Mouse (Mus musculus) forebrain, postnatal 0 days (tissue): Measurements from ENCODE around the gene Kcnh7. TPM values are rescaled to one million over a fixed set of nuclear protein-coding genes. Genes with fewer than 3 reads are reported as not detected.
A peak's percentile ranks its signal among the peaks of the same experiment; 100 is the strongest.

ENCODE experiments used
- ATAC-seq: fragments of 200-750 bp; cut with Nextera tagmentation; 2 replicates; pipeline ENCODE4 v1.8.0; 2017; ENCODE audit warnings: mild to moderate bottlenecking, moderate library complexity
- DNase-seq: peaks from one replicate; pipeline ENCODE4 v3.0.0-alpha.2; 2015
- H3K27ac ChIP-seq: fragments of 300-500 bp; sonication (generic); 2 replicates; pipeline ENCODE4 v1.5.1; 2014; ENCODE audit warnings: low read depth, mild to moderate bottlenecking, antibody characterized with exemption, low read length, moderate library complexity, mixed read lengths
- H3K27me3 ChIP-seq: fragments of 300-500 bp; sonication (generic); 2 replicates; pipeline ENCODE4 v1.6.1; 2014; ENCODE audit warnings: mild to moderate bottlenecking, low read length, mixed read lengths; ENCODE audit not compliant: insufficient read depth
- H3K36me3 ChIP-seq: fragments of 300-500 bp; sonication (generic); 2 replicates; pipeline ENCODE4 v1.6.1; 2014; ENCODE audit warnings: mild to moderate bottlenecking, moderate library complexity; ENCODE audit not compliant: insufficient read depth
- H3K4me1 ChIP-seq: fragments of 300-500 bp; sonication (generic); 2 replicates; pipeline ENCODE4 v1.6.1; 2014; ENCODE audit warnings: antibody characterized with exemption; ENCODE audit not compliant: insufficient read depth
- H3K4me2 ChIP-seq: fragments of 300-500 bp; sonication (generic); 2 replicates; pipeline ENCODE4 v1.6.1; 2014; ENCODE audit warnings: low read depth, mild to moderate bottlenecking, moderate library complexity
- H3K4me3 ChIP-seq: fragments of 300-500 bp; sonication (generic); 2 replicates; pipeline ENCODE4 v1.5.1; 2014; ENCODE audit warnings: low read depth, low read length, mixed read lengths
- H3K9ac ChIP-seq: fragments of 300-500 bp; sonication (generic); 2 replicates; pipeline ENCODE4 v1.6.1; 2014; ENCODE audit warnings: mild to moderate bottlenecking
- H3K9me3 ChIP-seq: fragments of 300-500 bp; sonication (generic); 2 replicates; pipeline ENCODE4 v1.6.1; 2016; ENCODE audit warnings: low read length
- CTCF ChIP-seq: sonication (generic); IDR thresholded peaks from 2 replicates; pipeline ENCODE4 v1.5.1; 2016; ENCODE audit warnings: antibody characterized with exemption, control low read depth, low read depth
- WGBS: fragments of 180-500 bp; shearing (Covaris S2); extraction: QIAGEN DNeasy Blood & Tissue Kit; methylation state at CpG from one replicate; pipeline ENCODE4 v1.1.7; 2014; 5-methylcytosine and 5-hydroxymethylcytosine counted together
- polyA plus RNA-seq: library from polyadenylated mRNA; unstranded; fragments of >200 nt; fragmentation: Nextera tagmentation; extraction: Ambion mirVana; gene quantifications from 2 replicates; pipeline ENCODE4 v1.2.1, GENCODE M21; 2015
- total RNA-seq: library from RNA; depleted of rRNA; stranded (reverse); fragments of >200 nt; gene quantifications from 2 replicates; pipeline ENCODE4 v1.2.3, GENCODE M21; 2014

The Kcnh7 gene
- total and polyA plus RNA-seq, 2 experiments from 2014 or later = 7.3 to 17.9 TPM

- DNase-seq (no peak), ATAC-seq (no peak)
- Histone ChIP-seq H3K9me3 (no peaks in the 10 kb centered on the region), H3K27ac (no peak overlapping the region), H3K27me3 (no peaks in the 10 kb centered on the region), H3K4me1 (no peaks in the 10 kb centered on the region), H3K4me3 (no peak overlapping the region), H3K9ac (no peak overlapping the region), H3K4me2 (no peak overlapping the region), H3K36me3 (no peaks in the 10 kb centered on the region)
- TF ChIP-seq CTCF = no peak
- 76% methylated on average over 3 of the region's 3 CpGs for WGBS
Measured at GRCm38 (mm10) chr2:63049884-63050283, 134.2 kb downstream of the Kcnh7 start.

GRCm38 (mm10) chr2:63039718-63040117 lies 144.4 kb downstream of the Kcnh7 start:
- no peaks in the 10 kb centered on the region for H3K36me3 ChIP-seq
- ATAC-seq (no peak), DNase-seq (no peak)
- H3K4me2 ChIP-seq = no peak overlapping the region
- H3K4me1 ChIP-seq = no peaks in the 10 kb centered on the region
- no peak overlapping the region for H3K9ac ChIP-seq
- 92% methylated on average over 3 of the region's 3 CpGs for WGBS
- TF ChIP-seq CTCF = no peak
- no peaks in the 10 kb centered on the region for H3K9me3 ChIP-seq
- H3K27me3 ChIP-seq = no peaks in the 10 kb centered on the region
- H3K4me3 ChIP-seq = no peak overlapping the region
- no peak overlapping the region for H3K27ac ChIP-seq

DNA sequence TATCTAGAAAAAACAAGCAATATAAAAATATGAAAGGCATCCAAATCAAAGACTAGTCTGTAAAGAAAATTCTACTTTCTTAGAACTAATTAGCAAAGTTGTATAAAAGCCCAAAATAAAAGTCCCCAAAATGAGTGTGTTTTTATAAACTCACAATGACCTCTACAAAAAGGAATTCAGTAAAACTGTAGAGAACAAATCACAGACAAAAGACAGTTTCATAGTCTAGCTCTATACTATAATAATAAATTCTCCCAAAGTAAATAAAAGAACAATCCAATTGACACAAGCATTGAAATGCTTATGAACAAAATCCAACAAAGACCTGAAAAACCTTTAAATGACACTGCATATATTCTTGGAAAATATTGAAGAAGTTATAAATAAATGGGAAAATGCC lies 169.2 kb downstream of the Kcnh7 start:
- no peaks in the 10 kb centered on the region for H3K27me3 ChIP-seq
- H3K9ac ChIP-seq = no peak overlapping the region
- H3K4me1 ChIP-seq = no peaks in the 10 kb centered on the region
- no peak for ATAC-seq
- TF ChIP-seq CTCF = no peak
- H3K4me2 ChIP-seq = no peak overlapping the region
- no peaks in the 10 kb centered on the region for H3K9me3 ChIP-seq
- no peaks in the 10 kb centered on the region for H3K36me3 ChIP-seq
- H3K4me3 ChIP-seq = no peak overlapping the region
- H3K27ac ChIP-seq = no peak overlapping the region
- no peak for DNase-seq

DNA sequence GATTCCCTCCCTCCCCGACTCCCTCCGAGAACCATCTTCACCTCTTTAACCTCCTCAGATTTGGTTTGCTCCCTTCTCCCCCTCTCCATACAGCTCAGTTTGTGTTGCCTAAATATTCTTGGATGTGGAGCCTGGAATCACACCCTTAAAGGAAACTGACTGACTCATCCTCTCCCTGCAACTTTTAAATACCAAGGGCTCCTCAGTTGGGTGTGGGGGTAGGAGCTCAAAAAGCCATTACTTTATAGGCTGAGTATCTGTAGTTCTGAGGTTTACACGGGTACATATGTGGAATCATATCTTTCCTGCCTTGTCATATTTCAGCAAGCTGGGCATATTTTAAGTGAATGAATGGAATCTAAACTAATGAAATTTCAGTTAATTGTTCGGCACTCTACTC lies 174.9 kb downstream of the Kcnh7 start:
- ATAC-seq = no peak

GRCm38 (mm10) chr2:63002784-63003183 lies 181.3 kb downstream of the Kcnh7 start:
- no peak overlapping the region for H3K27ac ChIP-seq
- H3K9ac ChIP-seq = no peak overlapping the region
- TF ChIP-seq CTCF = no peak
- no peaks in the 10 kb centered on the region for H3K9me3 ChIP-seq
- no peak for DNase-seq
- ATAC-seq = peak; percentile 92
- H3K4me2 ChIP-seq = no peak overlapping the region
- no peaks in the 10 kb centered on the region for H3K36me3 ChIP-seq
- no peak overlapping the region for H3K4me3 ChIP-seq
- no peaks in the 10 kb centered on the region for H3K4me1 ChIP-seq
- WGBS = 65% methylated on average over 1 of the region's 1 CpGs
- H3K27me3 ChIP-seq = no peaks in the 10 kb centered on the region

More for the DNA sequence above, 174.9 kb downstream of the Kcnh7 start:
- Histone ChIP-seq H3K4me3 (no peak overlapping the region), H3K27me3 (no peaks in the 10 kb centered on the region), H3K27ac (no peak overlapping the region), H3K9me3 (no peaks in the 10 kb centered on the region), H3K9ac (no peak overlapping the region), H3K4me2 (no peak overlapping the region), H3K36me3 (no peaks in the 10 kb centered on the region), H3K4me1 (no peaks in the 10 kb centered on the region)
- DNase-seq = no peak
- no peak for TF ChIP-seq CTCF
- 90% methylated on average over 4 of the region's 4 CpGs for WGBS

GRCm38 (mm10) chr2:62997692-62998091 lies 186.4 kb downstream of the Kcnh7 start:
- ATAC-seq = no peak
- TF ChIP-seq CTCF = no peak
- 58% methylated on average over 2 of the region's 2 CpGs for WGBS
- Histone ChIP-seq H3K4me1 (no peaks in the 10 kb centered on the region), H3K27me3 (no peaks in the 10 kb centered on the region), H3K36me3 (no peaks in the 10 kb centered on the region), H3K27ac (no peak overlapping the region), H3K4me3 (no peak overlapping the region), H3K9me3 (no peaks in the 10 kb centered on the region), H3K9ac (no peak overlapping the region), H3K4me2 (no peak overlapping the region)
- DNase-seq = no peak

- no peak overlapping the region for H3K4me3 ChIP-seq
- no peaks in the 10 kb centered on the region for H3K9me3 ChIP-seq
- no peak overlapping the region for H3K4me2 ChIP-seq
- DNase-seq = no peak
- H3K9ac ChIP-seq = no peak overlapping the region
- no peaks in the 10 kb centered on the region for H3K4me1 ChIP-seq
- no peak for TF ChIP-seq CTCF
- H3K27ac ChIP-seq = no peak overlapping the region
- H3K36me3 ChIP-seq = no peaks in the 10 kb centered on the region
- no peaks in the 10 kb centered on the region for H3K27me3 ChIP-seq
- no peak for ATAC-seq
Measured at GRCm38 (mm10) chr2:62988616-62989015, 195.5 kb downstream of the Kcnh7 start.

DNA sequence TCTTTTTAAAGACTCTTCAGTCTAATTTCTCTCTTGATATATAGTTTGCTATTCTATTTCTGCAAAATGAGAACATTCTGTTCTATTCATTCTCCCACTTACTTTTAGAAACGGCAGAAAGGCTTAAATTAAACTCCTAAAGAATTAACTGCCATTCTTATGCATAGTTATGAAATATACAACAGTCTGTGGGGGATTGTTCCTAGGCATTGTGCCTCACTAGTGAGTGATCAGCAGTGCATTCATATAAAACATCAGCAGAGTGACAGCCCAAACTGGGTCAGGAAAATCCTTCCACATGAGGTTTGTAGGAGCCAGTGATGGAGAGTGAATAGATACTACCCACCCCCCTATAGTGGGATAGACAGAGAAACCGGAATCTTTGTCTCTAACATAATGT lies 200.2 kb downstream of the Kcnh7 start:
- 30% methylated on average over 2 of the region's 2 CpGs for WGBS
- Histone ChIP-seq H3K4me2 (no peak overlapping the region), H3K27me3 (no peaks in the 10 kb centered on the region), H3K36me3 (no peaks in the 10 kb centered on the region), H3K9ac (no peak overlapping the region), H3K9me3 (no peaks in the 10 kb centered on the region), H3K4me3 (no peak overlapping the region), H3K27ac (no peak overlapping the region), H3K4me1 (no peaks in the 10 kb centered on the region)
- TF ChIP-seq CTCF = no peak
- DNase-seq = no peak
- no peak for ATAC-seq
